Mouse (Mus musculus): ENCODE results near the gene Ndufb4. TPM values are rescaled to one million over a fixed set of nuclear protein-coding genes. Genes with fewer than 3 reads are reported as not detected.
"Not testable (repeated sequence)": the region's sequence is repeated elsewhere in the genome, so short reads cannot be mapped to it uniquely, and the experiment has no call there.

Gene Ndufb4
- 65.1 and 66.0 TPM in 2 replicates for polyA plus RNA-seq (2014; fragmentation: Nextera tagmentation; extraction: Ambion mirVana)

GRCm38 (mm10) chr16:37653731-37654657 lies at the start of gene Ndufb4:
Ndufb4 (minus strand) TSS chr16:37654453.
- H3K4me3 ChIP-seq (ENCODE audit: low read depth, low read length): peak within 1 kb of the TSS; percentile 54
- WGBS: under 1% methylated on average over 50 of the region's 58 CpGs
- H3K9ac ChIP-seq (ENCODE audit: low read length): peak within 1 kb of the TSS; percentile 93
- DNase-seq (ENCODE audit: low spot score, missing footprints): peak; percentile 100
- H3K27ac ChIP-seq (ENCODE audit: low read depth, low read length): peak within 1 kb of the TSS; percentile 41
- H3K27me3 ChIP-seq (ENCODE audit: control insufficient read depth, insufficient read depth, low read length): no peaks in the 10 kb centered on the region
- H3K4me1 ChIP-seq (ENCODE audit: control insufficient read depth, insufficient read depth, low read length): peaks cover 17% of the 10 kb centered on the region
- ATAC-seq (ENCODE audit: low FRiP score): peak; percentile 94
- H3K36me3 ChIP-seq (ENCODE audit: control insufficient read depth, insufficient read depth, low read length): no peaks in the 10 kb centered on the region
- H3K4me2 ChIP-seq: peak within 1 kb of the TSS; percentile 61
- no peaks in the 10 kb centered on the region for H3K9me3 ChIP-seq (ENCODE audit: control insufficient read depth, low read length)

- H3K4me1 ChIP-seq (ENCODE audit: control insufficient read depth, insufficient read depth, low read length): no peaks in the 10 kb centered on the region
- H3K9ac ChIP-seq (ENCODE audit: low read length): no peak overlapping the region
- no peaks in the 10 kb centered on the region; the same call in 1 of the 2 replicates for H3K9me3 ChIP-seq (ENCODE audit: control insufficient read depth, low read length)
- no peaks in the 10 kb centered on the region for H3K36me3 ChIP-seq (ENCODE audit: control insufficient read depth, insufficient read depth, low read length)
- DNase-seq (ENCODE audit: low spot score, missing footprints) (no peak), ATAC-seq (ENCODE audit: low FRiP score) (no peak)
- no peak overlapping the region for H3K27ac ChIP-seq (ENCODE audit: low read depth, low read length)
- H3K4me2 ChIP-seq: no peak overlapping the region
- H3K4me3 ChIP-seq (ENCODE audit: low read depth, low read length): no peak overlapping the region
- no peaks in the 10 kb centered on the region for H3K27me3 ChIP-seq (ENCODE audit: control insufficient read depth, insufficient read depth, low read length)
- WGBS: 88% methylated on average over 5 of the region's 5 CpGs
Measured at GRCm38 (mm10) chr16:37703884-37704283, 49.6 kb upstream of the Ndufb4 start.

GRCm38 (mm10) chr16:37700071-37700470 lies 45.8 kb upstream of the Ndufb4 start:
- H3K27me3 ChIP-seq (ENCODE audit: control insufficient read depth, insufficient read depth, low read length); H3K4me2 ChIP-seq; H3K4me3 ChIP-seq (ENCODE audit: low read depth, low read length); H3K36me3 ChIP-seq (ENCODE audit: control insufficient read depth, insufficient read depth, low read length); H3K4me1 ChIP-seq (ENCODE audit: control insufficient read depth, insufficient read depth, low read length); ATAC-seq (ENCODE audit: low FRiP score); H3K9me3 ChIP-seq (ENCODE audit: control insufficient read depth, low read length); H3K9ac ChIP-seq (ENCODE audit: low read length); H3K27ac ChIP-seq (ENCODE audit: low read depth, low read length); DNase-seq (ENCODE audit: low spot score, missing footprints): not testable (repeated sequence)

GRCm38 (mm10) chr16:37698767-37699166 lies 44.5 kb upstream of the Ndufb4 start:
- no peak overlapping the region for H3K4me3 ChIP-seq (ENCODE audit: low read depth, low read length)
- H3K36me3 ChIP-seq (ENCODE audit: control insufficient read depth, insufficient read depth, low read length): no peaks in the 10 kb centered on the region
- no peak overlapping the region for H3K4me2 ChIP-seq
- no peak overlapping the region for H3K27ac ChIP-seq (ENCODE audit: low read depth, low read length)
- H3K9ac ChIP-seq (ENCODE audit: low read length): no peak overlapping the region
- H3K9me3 ChIP-seq (ENCODE audit: control insufficient read depth, low read length): no peaks in the 10 kb centered on the region; the same call in 1 of the 2 replicates
- 96% methylated on average over 6 of the region's 6 CpGs for WGBS
- H3K27me3 ChIP-seq (ENCODE audit: control insufficient read depth, insufficient read depth, low read length): no peaks in the 10 kb centered on the region
- no peaks in the 10 kb centered on the region for H3K4me1 ChIP-seq (ENCODE audit: control insufficient read depth, insufficient read depth, low read length)
- no peak for ATAC-seq (ENCODE audit: low FRiP score)
- DNase-seq (ENCODE audit: low spot score, missing footprints): no peak

- no peak for DNase-seq (ENCODE audit: low spot score, missing footprints)
- no peak for ATAC-seq (ENCODE audit: low FRiP score)
- no peaks in the 10 kb centered on the region; the same call in 1 of the 2 replicates for H3K9me3 ChIP-seq (ENCODE audit: control insufficient read depth, low read length)
- no peak overlapping the region for H3K9ac ChIP-seq (ENCODE audit: low read length)
- no peak overlapping the region for H3K4me2 ChIP-seq
- H3K4me3 ChIP-seq (ENCODE audit: low read depth, low read length): no peak overlapping the region
- H3K4me1 ChIP-seq (ENCODE audit: control insufficient read depth, insufficient read depth, low read length): no peaks in the 10 kb centered on the region
- no peaks in the 10 kb centered on the region for H3K27me3 ChIP-seq (ENCODE audit: control insufficient read depth, insufficient read depth, low read length)
- WGBS: 96% methylated on average over 5 of the region's 5 CpGs
- H3K27ac ChIP-seq (ENCODE audit: low read depth, low read length): no peak overlapping the region
- H3K36me3 ChIP-seq (ENCODE audit: control insufficient read depth, insufficient read depth, low read length): no peaks in the 10 kb centered on the region
Measured at GRCm38 (mm10) chr16:37697271-37697670, 43.0 kb upstream of the Ndufb4 start.

GRCm38 (mm10) chr16:37690932-37691730 lies 36.9 kb upstream of the Ndufb4 start:
- ATAC-seq (ENCODE audit: low FRiP score) (no peak), DNase-seq (ENCODE audit: low spot score, missing footprints) (peak; percentile 44)
- Histone ChIP-seq H3K27me3 (ENCODE audit: control insufficient read depth, insufficient read depth, low read length) (no peaks in the 10 kb centered on the region), H3K36me3 (ENCODE audit: control insufficient read depth, insufficient read depth, low read length) (no peaks in the 10 kb centered on the region), H3K4me3 (ENCODE audit: low read depth, low read length) (no peak overlapping the region), H3K9me3 (ENCODE audit: control insufficient read depth, low read length) (no peaks in the 10 kb centered on the region), H3K9ac (ENCODE audit: low read length) (no peak overlapping the region), H3K4me1 (ENCODE audit: control insufficient read depth, insufficient read depth, low read length) (peaks cover 6% of the 10 kb centered on the region), H3K27ac (ENCODE audit: low read depth, low read length) (no peak overlapping the region), H3K4me2 (no peak overlapping the region)
- 88% methylated on average over 12 of the region's 12 CpGs for WGBS

- DNase-seq (ENCODE audit: low spot score, missing footprints): peak; percentile 70
- no peak overlapping the region for H3K27ac ChIP-seq (ENCODE audit: low read depth, low read length)
- 79% methylated on average over 6 of the region's 6 CpGs for WGBS
Measured at GRCm38 (mm10) chr16:37690465-37690864, 36.2 kb upstream of the Ndufb4 start.

GRCm38 (mm10) chr16:37689934-37690333 lies 35.7 kb upstream of the Ndufb4 start:
- 75% methylated on average over 10 of the region's 10 CpGs for WGBS
- ATAC-seq (ENCODE audit: low FRiP score) (no peak), DNase-seq (ENCODE audit: low spot score, missing footprints) (peak; percentile 79)
- no peak overlapping the region for H3K27ac ChIP-seq (ENCODE audit: low read depth, low read length)
- H3K9ac ChIP-seq (ENCODE audit: low read length): no peak overlapping the region
- no peaks in the 10 kb centered on the region for H3K27me3 ChIP-seq (ENCODE audit: control insufficient read depth, insufficient read depth, low read length)
- H3K36me3 ChIP-seq (ENCODE audit: control insufficient read depth, insufficient read depth, low read length): no peaks in the 10 kb centered on the region
- peaks cover 12% of the 10 kb centered on the region for H3K4me1 ChIP-seq (ENCODE audit: control insufficient read depth, insufficient read depth, low read length)
- H3K4me2 ChIP-seq: no peak overlapping the region
- no peak overlapping the region for H3K4me3 ChIP-seq (ENCODE audit: low read depth, low read length)
- no peaks in the 10 kb centered on the region for H3K9me3 ChIP-seq (ENCODE audit: control insufficient read depth, low read length)

More at GRCm38 (mm10) chr16:37690465-37690864, 36.2 kb upstream of the Ndufb4 start:
- Histone ChIP-seq H3K4me1 (ENCODE audit: control insufficient read depth, insufficient read depth, low read length) (peaks cover 9% of the 10 kb centered on the region), H3K9ac (ENCODE audit: low read length) (no peak overlapping the region), H3K36me3 (ENCODE audit: control insufficient read depth, insufficient read depth, low read length) (no peaks in the 10 kb centered on the region), H3K4me3 (ENCODE audit: low read depth, low read length) (no peak overlapping the region), H3K27me3 (ENCODE audit: control insufficient read depth, insufficient read depth, low read length) (no peaks in the 10 kb centered on the region), H3K9me3 (ENCODE audit: control insufficient read depth, low read length) (no peaks in the 10 kb centered on the region), H3K4me2 (no peak overlapping the region)
- ATAC-seq (ENCODE audit: low FRiP score): no peak
